Mouse (Mus musculus) kidney, embryonic 15.5 days (tissue): ENCODE results near the gene Ssxb8. TPM values are rescaled to one million over a fixed set of nuclear protein-coding genes. Genes with fewer than 3 reads are reported as not detected.
"Not testable (repeated sequence)": the region's sequence is repeated elsewhere in the genome, so short reads cannot be mapped to it uniquely, and the experiment has no call there.

ENCODE experiments used
- ATAC-seq: fragments of 200-750 bp; cut with Nextera tagmentation; replicated peaks from 2 replicates; pipeline ENCODE4 v1.8.0; 2017; ENCODE audit warnings: moderate TSS enrichment; ENCODE audit not compliant: low FRiP score
- H3K27ac ChIP-seq: fragments of 300-500 bp; sonication (generic); 2 replicates; pipeline ENCODE4 v1.5.1; 2015; ENCODE audit warnings: mild to moderate bottlenecking, inconsistent platforms
- H3K27me3 ChIP-seq: fragments of 300-500 bp; sonication (generic); 2 replicates; pipeline ENCODE4 v1.6.1; 2015; ENCODE audit warnings: inconsistent platforms
- H3K36me3 ChIP-seq: fragments of 300-500 bp; sonication (generic); 2 replicates; pipeline ENCODE4 v1.6.1; 2015; ENCODE audit warnings: inconsistent platforms
- H3K4me1 ChIP-seq: fragments of 300-500 bp; sonication (generic); 2 replicates; pipeline ENCODE4 v1.6.1; 2015; ENCODE audit warnings: inconsistent platforms
- H3K4me2 ChIP-seq: fragments of 300-500 bp; sonication (generic); 2 replicates; pipeline ENCODE4 v1.6.1; 2015; ENCODE audit warnings: moderate library complexity, mild to moderate bottlenecking, inconsistent platforms
- H3K4me3 ChIP-seq: fragments of 300-500 bp; sonication (generic); replicated peaks from 2 replicates; pipeline ENCODE4 v1.5.1; 2015; ENCODE audit warnings: mild to moderate bottlenecking, inconsistent platforms
- H3K9ac ChIP-seq: fragments of 300-500 bp; sonication (generic); 2 replicates; pipeline ENCODE4 v1.6.1; 2015; ENCODE audit warnings: mild to moderate bottlenecking, inconsistent platforms
- H3K9me3 ChIP-seq: fragments of 300-500 bp; sonication (generic); replicated peaks from 2 replicates; pipeline ENCODE4 v1.6.1; 2016; ENCODE audit warnings: inconsistent platforms
- WGBS: fragments of 180-500 bp; shearing (Covaris S2); methylation state at CpG from one replicate; pipeline ENCODE4 v1.1.7; 2015; ENCODE audit warnings: mixed read lengths; 5-methylcytosine and 5-hydroxymethylcytosine counted together
- polyA plus RNA-seq: library from polyadenylated mRNA; unstranded; fragments of >200 nt; fragmentation: Nextera tagmentation; extraction: Ambion mirVana; gene quantifications from 2 replicates; pipeline ENCODE4 v1.2.1, GENCODE M21; 2015

The Ssxb8 gene
- polyA plus RNA-seq, result not detected in 2 replicates

DNA sequence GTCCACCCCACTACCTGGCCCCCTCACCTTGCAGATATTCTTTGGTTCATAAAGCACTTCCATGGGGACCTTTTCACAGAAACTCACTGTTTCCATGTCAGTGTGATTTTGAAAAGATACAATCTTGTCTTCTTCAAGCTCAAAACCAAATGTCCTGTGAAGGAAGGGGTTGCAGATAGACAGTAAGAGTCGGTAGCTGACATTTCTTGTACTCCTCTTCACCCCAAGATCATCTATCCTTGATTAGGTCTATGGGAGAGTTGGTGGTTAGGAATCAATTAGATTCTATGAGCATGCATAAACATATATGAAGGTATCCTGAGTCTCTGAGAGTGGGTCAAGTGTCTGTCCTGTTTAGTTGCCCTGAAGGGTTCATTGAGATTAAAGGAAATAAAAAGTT is at the start of gene Ssxb8:
Gene Ssxb8 (minus strand): TSS at position 101 of the 400 bp plus-strand sequence.
- H3K9me3 ChIP-seq, H3K4me1 ChIP-seq, H3K36me3 ChIP-seq, H3K9ac ChIP-seq, H3K27ac ChIP-seq, H3K4me3 ChIP-seq, H3K27me3 ChIP-seq, ATAC-seq, H3K4me2 ChIP-seq: not testable (repeated sequence)
- WGBS, result 62% methylated on average over 1 of the region's 1 CpGs

DNA sequence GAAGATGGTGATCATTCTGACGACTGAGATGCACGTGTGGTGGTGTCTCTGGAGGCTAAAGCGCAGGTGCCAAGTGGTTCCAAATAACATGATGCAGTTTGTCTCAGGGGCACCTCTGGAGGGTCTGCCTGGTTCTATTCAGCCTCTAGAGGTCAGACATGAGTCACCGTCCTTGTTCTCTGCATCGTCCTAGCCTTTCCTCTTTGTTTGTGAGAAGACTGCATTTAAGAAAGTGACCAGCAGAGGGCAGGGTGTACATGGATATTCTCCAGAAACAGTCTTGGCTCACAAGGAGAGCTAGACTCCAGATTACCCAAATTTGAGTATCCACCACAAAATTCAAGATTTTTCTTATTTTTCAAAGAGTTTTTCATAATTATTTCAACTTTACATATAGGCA is 42.3 kb upstream of the Ssxb8 start:
- Histone ChIP-seq H3K9ac (no peak overlapping the region), H3K36me3 (no peaks in the 10 kb centered on the region), H3K27ac (no peak overlapping the region), H3K9me3 (no peaks in the 10 kb centered on the region), H3K4me1 (no peaks in the 10 kb centered on the region), H3K4me2 (no peak overlapping the region), H3K27me3 (no peaks in the 10 kb centered on the region), H3K4me3 (no peak overlapping the region)
- 51% methylated on average over 5 of the region's 5 CpGs for WGBS
- no peak for ATAC-seq

DNA sequence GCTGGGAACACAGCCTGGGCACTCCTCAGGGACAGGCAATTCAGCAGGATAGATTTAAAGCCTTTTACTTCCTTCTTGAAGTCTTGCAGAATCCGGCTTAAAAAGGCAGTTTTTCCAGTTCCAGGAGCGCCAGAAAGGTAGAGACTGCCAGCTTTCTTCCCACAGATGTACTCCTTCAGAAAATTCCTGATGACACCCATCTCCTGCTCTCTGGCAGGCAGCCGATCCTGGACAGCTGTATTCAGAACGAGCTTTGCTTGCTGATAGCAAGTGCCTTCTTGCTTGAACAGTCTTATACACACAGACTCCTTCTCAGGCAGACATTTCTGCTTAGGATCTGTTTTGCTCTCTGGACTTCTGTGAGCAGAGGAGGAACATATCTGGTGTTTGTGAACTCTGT is 27.6 kb downstream of the Ssxb8 start:
- Histone ChIP-seq H3K27ac (no peak overlapping the region), H3K27me3 (no peaks in the 10 kb centered on the region), H3K9me3 (no peaks in the 10 kb centered on the region), H3K36me3 (no peaks in the 10 kb centered on the region), H3K9ac (no peak overlapping the region), H3K4me2 (no peak overlapping the region), H3K4me3 (no peak overlapping the region), H3K4me1 (no peaks in the 10 kb centered on the region)
- 76% methylated on average over 4 of the region's 4 CpGs for WGBS
- ATAC-seq, result no peak

Other genes with a start within 250 kb of the Ssxb8 start
- not detected in 2 replicates for gene Ssxb2, start 229.1 kb downstream of the Ssxb8 start, polyA plus RNA-seq
- gene Gm14459, start 165.9 kb downstream of the Ssxb8 start, polyA plus RNA-seq, result not detected in 2 replicates
- gene Ssxb6, start 142.6 kb downstream of the Ssxb8 start, polyA plus RNA-seq, result not detected in 2 replicates
- not detected in 2 replicates for gene Ssxb3, start 99.0 kb downstream of the Ssxb8 start, polyA plus RNA-seq
- not detected in 2 replicates for gene Ssx9, start 57.6 kb upstream of the Ssxb8 start, polyA plus RNA-seq
- gene Ssxb5, start 112.8 kb upstream of the Ssxb8 start, polyA plus RNA-seq, result not detected in 2 replicates
- gene Gm6592, start 153.2 kb upstream of the Ssxb8 start, polyA plus RNA-seq, result not detected in 2 replicates
- not detected in 2 replicates for gene Gm5751, start 183.4 kb upstream of the Ssxb8 start, polyA plus RNA-seq
- 3.6 and 3.7 TPM in 2 replicates for gene B630019K06Rik, start 201.5 kb upstream of the Ssxb8 start, polyA plus RNA-seq